8 mouse cellular contexts compared by ENCODE assay signal in genomic region chr10:17725037-17725584, GRCm38 (mm10). TPM values are rescaled to one million over a fixed set of nuclear protein-coding genes. Genes with fewer than 3 reads are reported as not detected.
DNase-seq lines count a peak whose midpoint lies in the region; ATAC-seq and TF ChIP-seq lines count a peak whose summit lies in the region.

No protein-coding gene starts in this region.

- ATAC-seq in lung, embryonic 15.5 days (ENCODE audit: borderline replicate concordance, extremely low read depth, low FRiP score, low TSS enrichment), result no peak
- ATAC-seq in embryonic facial prominence, embryonic 12.5 days (ENCODE audit: insufficient number of reproducible peaks, insufficient read depth, low FRiP score, low TSS enrichment), result no peak
- no peak for ATAC-seq in hindbrain, embryonic 15.5 days (ENCODE audit: low FRiP score, low read depth)
- no peak for ATAC-seq in monocyte, adult 5-6 weeks (replicated peaks; ENCODE audit: insufficient number of reproducible peaks, low FRiP score, low TSS enrichment, poor library complexity, severe bottlenecking)

- H3ac ChIP-seq in myocyte (ENCODE audit: control insufficient read depth, insufficient read length), result no peak overlapping the region

- H3K9me3 ChIP-seq in lung, embryonic 15.5 days, result no peaks in the 10 kb centered on the region
- no peaks in the 10 kb centered on the region for H3K9me3 ChIP-seq in embryonic facial prominence, embryonic 12.5 days
- no peaks in the 10 kb centered on the region for H3K9me3 ChIP-seq in hindbrain, embryonic 15.5 days

- peak overlapping the region; percentile 83 for H3K4me2 ChIP-seq in lung, embryonic 15.5 days
- peak overlapping the region; percentile 76 for H3K4me2 ChIP-seq in embryonic facial prominence, embryonic 12.5 days (replicated peaks)
- H3K4me2 ChIP-seq in hindbrain, embryonic 15.5 days, result peak overlapping the region; percentile 58
- H3K4me2 ChIP-seq in myocyte (ENCODE audit: low read depth), result peak overlapping the region; percentile 82

- peaks cover 33% of the 10 kb centered on the region for H3K4me1 ChIP-seq in lung, embryonic 15.5 days
- H3K4me1 ChIP-seq in embryonic facial prominence, embryonic 12.5 days, result peaks cover 16% of the 10 kb centered on the region; the same call in 1 of the 2 replicates
- H3K4me1 ChIP-seq in hindbrain, embryonic 15.5 days (replicated peaks), result peaks cover 27% of the 10 kb centered on the region

- WGBS in lung, embryonic 15.5 days, result 12% methylated on average over 8 of the region's 8 CpGs
- 7% methylated on average over 8 of the region's 8 CpGs for WGBS in embryonic facial prominence, embryonic 12.5 days
- 15% methylated on average over 8 of the region's 8 CpGs for WGBS in hindbrain, embryonic 15.5 days

- no peak for DNase-seq in lung, postnatal 14 days
- no peak for DNase-seq in frontal cortex, postnatal 10 days (ENCODE audit: low spot score in 2 of 2)
- no peak for DNase-seq in kidney, postnatal 25 days

- H3K9ac ChIP-seq in lung, embryonic 15.5 days, result 0 out of 2 replicates have a peak overlapping the region, but pooled peaks have one; percentile 85
- H3K9ac ChIP-seq in embryonic facial prominence, embryonic 12.5 days, result no peak overlapping the region; the same call in 1 of the 2 replicates
- H3K9ac ChIP-seq in hindbrain, embryonic 15.5 days, result peak overlapping the region; percentile 97

- no peaks in the 10 kb centered on the region for H3K36me3 ChIP-seq in lung, embryonic 15.5 days
- H3K36me3 ChIP-seq in embryonic facial prominence, embryonic 12.5 days, result no peaks in the 10 kb centered on the region
- H3K36me3 ChIP-seq in hindbrain, embryonic 15.5 days, result no peaks in the 10 kb centered on the region
- peaks cover 7% of the 10 kb centered on the region for H3K36me3 ChIP-seq in myocyte (ENCODE audit: control insufficient read depth, insufficient read depth)

- H3K27me3 ChIP-seq in lung, embryonic 15.5 days, result no peaks in the 10 kb centered on the region
- H3K27me3 ChIP-seq in embryonic facial prominence, embryonic 12.5 days, result no peaks in the 10 kb centered on the region
- H3K27me3 ChIP-seq in hindbrain, embryonic 15.5 days, result no peaks in the 10 kb centered on the region
- H3K27me3 ChIP-seq in myocyte (ENCODE audit: control insufficient read depth, insufficient read depth, insufficient read length), result no peaks in the 10 kb centered on the region

- no peak for TF ChIP-seq POLR2A in myocyte (IDR thresholded peaks at IDR 0.05; ENCODE audit: insufficient read length, low read depth)

- H3K27ac ChIP-seq in lung, embryonic 15.5 days, result no peak overlapping the region
- H3K27ac ChIP-seq in embryonic facial prominence, embryonic 12.5 days, result no peak overlapping the region
- H3K27ac ChIP-seq in hindbrain, embryonic 15.5 days (replicated peaks), result peak overlapping the region; percentile 63

- peaks cover 31% of the 10 kb centered on the region for H3K79me2 ChIP-seq in myocyte (ENCODE audit: control insufficient read depth, insufficient read depth)

- peak overlapping the region; percentile 95 for H3K4me3 ChIP-seq in lung, embryonic 15.5 days
- H3K4me3 ChIP-seq in embryonic facial prominence, embryonic 12.5 days, result peak overlapping the region; percentile 89
- peak overlapping the region; percentile 93 for H3K4me3 ChIP-seq in hindbrain, embryonic 15.5 days
- H3K4me3 ChIP-seq in myocyte, result peak overlapping the region; percentile 78

TF ChIP-seq in myocyte, 11 proteins besides CTCF, POLR2A, EP300 and RAD21:
- no peak for TF ChIP-seq CEBPB (IDR thresholded peaks at IDR 0.05; ENCODE audit: insufficient read depth, poor library complexity, severe bottlenecking)
- TF ChIP-seq USF1 (IDR thresholded peaks at IDR 0.05; ENCODE audit: low read depth), result no peak
- TF ChIP-seq E2F4 (IDR thresholded peaks at IDR 0.05; ENCODE audit: insufficient read depth), result no peak
- TF ChIP-seq MAX (IDR thresholded peaks at IDR 0.05; ENCODE audit: low read depth), result no peak
- TF ChIP-seq POLR2AphosphoS2 (IDR thresholded peaks at IDR 0.05; ENCODE audit: insufficient read length, low read depth), result no peak
- TF ChIP-seq MYOD1 (IDR thresholded peaks at IDR 0.05; ENCODE audit: control insufficient read depth in 1 of 3, insufficient read length in 2 of 3, low read depth in 2 of 3), result no peak
- TF ChIP-seq SRF (IDR thresholded peaks at IDR 0.05; ENCODE audit: control insufficient read depth, insufficient read length, low read depth), result no peak
- no peak for TF ChIP-seq REST (IDR thresholded peaks at IDR 0.05; ENCODE audit: insufficient read depth, insufficient read length)
- no peak for TF ChIP-seq TCF12 (IDR thresholded peaks at IDR 0.05; ENCODE audit: insufficient read depth, poor library complexity, severe bottlenecking)
- no peak for TF ChIP-seq TCF3 (IDR thresholded peaks at IDR 0.05; ENCODE audit: insufficient read length, low read depth)
- no peak for TF ChIP-seq MYOG (IDR thresholded peaks at IDR 0.05; ENCODE audit: control insufficient read depth in 1 of 3, insufficient read depth in 1 of 3, insufficient read length in 2 of 3, low read depth in 2 of 3)
TF ChIP-seq in myocyte: peak in this region for 0.

RNA-seq across cellular contexts. Expression of gene Cited2, which starts 2.1 kb away (rescaled TPM):
- polyA plus RNA-seq in lung, embryonic 15.5 days (2015; fragmentation: Nextera tagmentation; extraction: Ambion mirVana), result 32.5 and 32.8 TPM in 2 replicates
- polyA plus RNA-seq in embryonic facial prominence, embryonic 12.5 days (2016; fragmentation: Nextera tagmentation; extraction: Ambion mirVana), result 40.5 and 43.8 TPM in 2 replicates
- polyA plus RNA-seq in hindbrain, embryonic 15.5 days (2015; fragmentation: Nextera tagmentation; extraction: Ambion mirVana), result 81.0 and 91.5 TPM in 2 replicates
- polyA plus RNA-seq in myocyte (2012; fragmentation: generic; extraction: Trizol), result 70.4 TPM
- total RNA-seq in monocyte, adult 5-6 weeks (2017), result 29.2 to 39.7 TPM (median 32.6 TPM) in 3 replicates
